Mouse (Mus musculus) C2C12 (cell line): ENCODE measurements at regions not wholly inside any gene's neighbourhood (a gene's known extent, or its start where the extent isn't known, plus 50 kb on each side); places are given as distances from the start of the nearest gene placed in this dataset.
"Not testable (repeated sequence)": the region's sequence is repeated elsewhere in the genome, so short reads cannot be mapped to it uniquely, and the experiment has no call there.

ENCODE experiments used
- H3K27me3 ChIP-seq: one replicate; pipeline ENCODE4 v1.6.1; 2011; ENCODE audit not compliant: control insufficient read depth, insufficient read depth, insufficient read length
- H3K36me3 ChIP-seq: one replicate; pipeline ENCODE4 v1.6.1; 2011; ENCODE audit not compliant: control insufficient read depth, insufficient read depth
- H3K4me3 ChIP-seq: one replicate; pipeline ENCODE4 v1.5.1; 2011; ENCODE audit warnings: mild to moderate bottlenecking, control low read depth; ENCODE audit not compliant: poor library complexity, insufficient read depth, severe bottlenecking
- H3K79me2 ChIP-seq: one replicate; pipeline ENCODE4 v1.6.1; 2011; ENCODE audit not compliant: control insufficient read depth, insufficient read depth
- H3K79me3 ChIP-seq: one replicate; pipeline ENCODE4 v1.6.1; 2011; ENCODE audit warnings: low read depth, control low read depth
- H3ac ChIP-seq: one replicate; pipeline ENCODE3; 2011; ENCODE audit warnings: low read depth; ENCODE audit not compliant: control insufficient read depth, insufficient read length
- CEBPB ChIP-seq: IDR thresholded peaks from one replicate; pipeline ENCODE4 v1.6.1; 2011; ENCODE audit warnings: low read depth, mild to moderate bottlenecking, control low read depth, moderate library complexity
- CTCF ChIP-seq: IDR thresholded peaks from one replicate; pipeline ENCODE4 v1.5.1; 2011; ENCODE audit not compliant: control insufficient read depth, insufficient read depth, insufficient read length
- FOSL1 ChIP-seq: IDR thresholded peaks from one replicate; pipeline ENCODE4 v1.8.0; 2011; ENCODE audit warnings: mild to moderate bottlenecking, low read length; ENCODE audit not compliant: poor library complexity, insufficient read depth, severe bottlenecking
- MAX ChIP-seq: IDR thresholded peaks from one replicate; pipeline ENCODE4 v1.6.1; 2011; ENCODE audit warnings: mild to moderate bottlenecking, control low read depth
- MYOD1 ChIP-seq: IDR thresholded peaks from one replicate; pipeline ENCODE4 v1.6.1; 2011; ENCODE audit warnings: low read depth; ENCODE audit not compliant: control insufficient read depth, insufficient read length
- MYOG ChIP-seq: IDR thresholded peaks from one replicate; pipeline ENCODE4 v1.6.1; 2011; ENCODE audit not compliant: control insufficient read depth, insufficient read length; ENCODE audit errors: extremely low read depth
- USF1 ChIP-seq: IDR thresholded peaks from one replicate; pipeline ENCODE4 v1.6.1; 2011; ENCODE audit warnings: low read depth, mild to moderate bottlenecking, control low read depth, moderate library complexity

- Histone ChIP-seq H3K27me3 (no peaks in the 10 kb centered on the region), H3K79me2 (no peaks in the 10 kb centered on the region), H3K4me3 (no peak overlapping the region), H3K36me3 (no peaks in the 10 kb centered on the region), H3ac (no peak overlapping the region), H3K79me3 (no peaks in the 10 kb centered on the region)
- TF ChIP-seq CEBPB (no peak), CTCF (no peak), FOSL1 (no peak), MYOG (no peak), MYOD1 (no peak), MAX (no peak), USF1 (no peak)
Observed at GRCm38 (mm10) chr10:37788049-37788448, 649.3 kb upstream of the Marcks start.

GRCm38 (mm10) chr10:37779383-37780302, 640.9 kb upstream of the Marcks start:
- TF ChIP-seq MYOG (no peak), MAX (no peak), CEBPB (no peak), USF1 (no peak), CTCF (no peak), MYOD1 (no peak), FOSL1 (no peak)
- Histone ChIP-seq H3ac (no peak overlapping the region), H3K4me3 (no peak overlapping the region), H3K27me3 (no peaks in the 10 kb centered on the region), H3K36me3 (no peaks in the 10 kb centered on the region), H3K79me2 (no peaks in the 10 kb centered on the region), H3K79me3 (no peaks in the 10 kb centered on the region)

- Histone ChIP-seq H3K79me2 (no peaks in the 10 kb centered on the region), H3K36me3 (no peaks in the 10 kb centered on the region), H3ac (no peak overlapping the region), H3K4me3 (no peak overlapping the region), H3K79me3 (no peaks in the 10 kb centered on the region), H3K27me3 (no peaks in the 10 kb centered on the region)
- no peak for TF ChIP-seq USF1
- TF ChIP-seq MYOD1: no peak
- TF ChIP-seq FOSL1: no peak
- TF ChIP-seq MYOG: no peak
- TF ChIP-seq MAX: no peak
Observed at GRCm38 (mm10) chr10:37760542-37761367, 622.0 kb upstream of the Marcks start.

GRCm38 (mm10) chr10:37741581-37741980, 602.9 kb upstream of the Marcks start:
- no peaks in the 10 kb centered on the region for H3K79me2 ChIP-seq
- TF ChIP-seq USF1 (no peak), MAX (no peak), CTCF (no peak), FOSL1 (no peak), MYOD1 (no peak), MYOG (no peak), CEBPB (no peak)
- H3K4me3 ChIP-seq: no peak overlapping the region
- H3K79me3 ChIP-seq: no peaks in the 10 kb centered on the region
- H3K36me3 ChIP-seq: no peaks in the 10 kb centered on the region
- H3ac ChIP-seq: no peak overlapping the region
- no peaks in the 10 kb centered on the region for H3K27me3 ChIP-seq

GRCm38 (mm10) chr10:37739024-37739423, 600.3 kb upstream of the Marcks start:
- no peak for TF ChIP-seq MYOG

GRCm38 (mm10) chr10:37725609-37726008, 586.9 kb upstream of the Marcks start:
- TF ChIP-seq MYOG (no peak), CEBPB (no peak), FOSL1 (no peak), CTCF (no peak), USF1 (no peak), MYOD1 (no peak), MAX (no peak)

More at GRCm38 (mm10) chr10:37739024-37739423, 600.3 kb upstream of the Marcks start:
- no peaks in the 10 kb centered on the region for H3K36me3 ChIP-seq
- H3K4me3 ChIP-seq: no peak overlapping the region
- no peaks in the 10 kb centered on the region for H3K79me3 ChIP-seq
- no peaks in the 10 kb centered on the region for H3K79me2 ChIP-seq
- H3ac ChIP-seq: no peak overlapping the region
- H3K27me3 ChIP-seq: no peaks in the 10 kb centered on the region

GRCm38 (mm10) chr10:37724994-37725393, 586.3 kb upstream of the Marcks start:
- not testable (repeated sequence) for H3ac ChIP-seq, H3K27me3 ChIP-seq, H3K36me3 ChIP-seq, H3K79me3 ChIP-seq, H3K4me3 ChIP-seq, H3K79me2 ChIP-seq

More at GRCm38 (mm10) chr10:37725609-37726008, 586.9 kb upstream of the Marcks start:
- no peak overlapping the region for H3ac ChIP-seq
- no peaks in the 10 kb centered on the region for H3K36me3 ChIP-seq
- no peak overlapping the region for H3K4me3 ChIP-seq
- no peaks in the 10 kb centered on the region for H3K79me2 ChIP-seq
- H3K79me3 ChIP-seq: no peaks in the 10 kb centered on the region
- H3K27me3 ChIP-seq: no peaks in the 10 kb centered on the region
